Mouse (Mus musculus) adrenal gland, postnatal 25 days (tissue): ENCODE measurements around the gene Gnat2. TPM values are rescaled to one million over a fixed set of nuclear protein-coding genes. Genes with fewer than 3 reads are reported as not detected.

Experiments used
- DNase-seq: peaks from one replicate; pipeline ENCODE4 v3.0.0; 2021; ENCODE audit warnings: mixed read lengths
- total RNA-seq: library from RNA; stranded (reverse); gene quantifications from 2 replicates; pipeline ENCODE4 v1.2.3, GENCODE M21; 2021

Gnat2 gene
- total RNA-seq, 1 experiment from 2014 or later = 13.2 TPM

GRCm38 (mm10) chr3:108121101-108121500, 28.5 kb downstream of the Gnat2 start:
- DNase-seq = no peak

- DNase-seq = no peak
These were observed 30.7 kb downstream of the Gnat2 start for GRCm38 (mm10) chr3:108123242-108123641.

- DNase-seq = no peak
These were observed 31.5 kb downstream of the Gnat2 start for GRCm38 (mm10) chr3:108124131-108124530.

DNA sequence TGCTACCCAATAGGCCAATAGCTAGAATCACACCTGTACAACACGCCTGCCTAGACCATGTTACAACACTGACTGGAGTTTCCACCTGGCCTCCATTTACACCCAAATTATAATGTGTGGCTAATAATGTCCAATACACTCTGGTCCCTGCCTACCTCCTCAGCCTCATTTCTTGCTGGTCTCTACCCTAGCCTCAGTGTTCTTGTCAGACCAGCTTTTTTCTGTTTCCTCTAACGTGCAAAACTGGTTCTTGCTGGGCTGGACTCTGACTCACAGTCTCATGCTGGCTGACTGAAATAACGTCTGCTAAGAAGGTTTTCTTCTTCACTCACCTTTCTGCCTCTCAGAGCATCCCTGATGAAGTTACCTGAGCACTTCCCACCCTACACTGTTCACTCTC, 33.7 kb downstream of the Gnat2 start:
- no peak for DNase-seq

DNA sequence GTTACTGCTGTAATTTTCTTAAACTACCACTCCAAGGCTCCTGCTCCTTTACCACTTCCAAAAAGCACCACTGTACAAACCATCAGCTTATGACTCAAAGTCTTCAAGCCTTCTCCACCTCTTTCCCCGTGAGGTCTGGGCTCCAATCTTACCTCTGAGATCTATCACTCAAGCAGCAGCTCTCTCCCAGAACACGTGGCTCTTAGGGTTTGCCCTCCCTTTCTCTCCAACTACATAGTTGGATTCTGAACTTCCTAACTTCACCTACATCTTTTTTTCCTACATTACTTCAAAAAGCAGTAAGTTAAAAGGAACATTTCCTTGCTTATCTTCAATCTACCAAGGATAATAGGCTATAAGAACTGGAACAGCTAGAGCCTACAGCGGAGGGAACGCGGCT, 35.9 kb downstream of the Gnat2 start:
- no peak for DNase-seq

DNA sequence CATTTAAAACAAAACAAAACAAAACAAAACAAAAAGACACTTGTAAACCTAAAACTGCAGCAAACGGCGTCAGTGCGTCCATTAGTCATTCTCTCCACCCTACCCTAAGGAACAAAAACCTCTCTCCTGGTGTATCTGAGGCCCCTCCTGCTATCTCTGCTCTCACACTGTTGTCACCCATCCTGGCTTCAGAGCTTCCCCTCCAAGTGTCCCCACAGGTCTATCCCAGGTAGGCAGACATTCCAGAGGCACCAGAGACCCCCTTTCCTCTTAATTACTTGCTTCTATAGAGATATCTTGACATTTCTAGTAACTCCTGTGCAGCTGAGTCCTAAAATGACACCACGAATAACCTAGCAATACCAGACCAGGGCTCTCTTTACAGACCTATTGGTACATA, 36.8 kb downstream of the Gnat2 start:
- DNase-seq = no peak

DNA sequence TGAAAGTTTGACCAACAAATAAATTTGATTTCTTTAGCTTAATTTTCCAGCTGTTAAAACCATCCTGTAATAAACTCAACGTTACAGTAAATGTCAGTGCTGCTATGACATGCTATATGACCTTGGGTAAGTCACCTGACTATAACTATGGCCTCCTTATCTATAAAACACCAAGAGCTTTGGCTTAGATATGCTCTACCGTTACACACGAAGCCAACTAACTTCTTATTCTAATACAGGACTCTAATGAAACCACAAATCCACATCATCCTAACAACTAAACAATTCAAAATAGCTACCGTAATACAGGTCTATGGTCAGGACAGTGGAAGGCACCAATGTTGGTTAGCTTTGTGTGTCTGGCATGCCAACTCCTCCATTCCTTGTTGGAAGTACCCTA, 37.2 kb downstream of the Gnat2 start:
- DNase-seq = no peak

DNA sequence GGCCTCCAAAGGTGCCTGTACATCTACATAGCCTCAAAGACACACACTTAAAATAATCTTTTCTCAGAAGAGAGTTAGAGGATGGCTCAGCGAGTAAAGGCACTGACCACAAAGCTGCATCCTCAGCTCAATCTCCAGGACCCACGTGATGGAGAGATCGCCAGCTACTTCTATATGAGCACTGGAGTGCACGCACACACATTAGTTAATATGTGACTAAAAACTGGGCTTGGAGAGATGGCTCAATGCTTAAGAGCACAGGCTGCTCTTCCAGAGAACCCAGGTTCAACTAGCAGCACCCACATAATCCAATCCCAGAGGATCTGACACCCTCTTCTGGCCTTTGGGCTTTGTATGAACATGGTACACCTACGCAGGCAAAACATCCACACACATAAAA, 38.6 kb downstream of the Gnat2 start:
- DNase-seq = no peak

- no peak for DNase-seq
These were observed 39.2 kb downstream of the Gnat2 start for GRCm38 (mm10) chr3:108131821-108132220.

- DNase-seq = no peak
These were observed 39.9 kb downstream of the Gnat2 start for GRCm38 (mm10) chr3:108132484-108132883.

GRCm38 (mm10) chr3:108134701-108135100, 42.1 kb downstream of the Gnat2 start:
- peak; percentile 31 for DNase-seq

DNA sequence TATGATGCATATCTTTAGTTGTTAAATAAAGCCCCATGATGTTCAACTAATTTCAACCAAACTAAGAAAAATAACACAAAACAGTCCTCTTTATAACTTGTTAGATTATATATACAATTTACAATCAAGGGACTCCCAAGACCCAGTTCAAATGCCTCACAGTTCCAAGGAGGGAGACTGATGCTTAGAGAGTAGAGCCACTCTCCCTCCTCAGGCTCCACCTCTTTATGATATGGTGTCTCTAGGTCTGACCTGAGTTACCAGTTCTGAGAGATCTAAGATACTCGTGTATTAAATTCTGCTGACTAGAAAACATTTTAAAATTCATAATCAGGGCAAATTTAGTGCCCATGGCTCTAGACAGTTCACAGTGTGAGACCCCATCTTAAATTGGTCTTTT, 46.5 kb downstream of the Gnat2 start:
- DNase-seq = no peak

- no peak for DNase-seq
These were observed 48.2 kb downstream of the Gnat2 start for GRCm38 (mm10) chr3:108140786-108141185.

- DNase-seq = peak; percentile 90
These were observed 53.2 kb downstream of the Gnat2 start, which contains the start of gene Gnai3 for GRCm38 (mm10) chr3:108145534-108146445. TSS of gene Gnai3 (minus strand) at chr3:108146146.

- no peak for DNase-seq
These were observed 54.1 kb downstream of the Gnat2 start for GRCm38 (mm10) chr3:108146671-108147070.

- peak; percentile 86 for DNase-seq
These were observed 55.0 kb downstream of the Gnat2 start for GRCm38 (mm10) chr3:108147386-108148235.

Other genes starting within 250 kb of the Gnat2 start
- gene Eps8l3, start 215.6 kb upstream of the Gnat2 start, total RNA-seq = not detected in 2 replicates
- gene Gstm5, start 197.0 kb upstream of the Gnat2 start, total RNA-seq = 25.8 and 27.8 TPM in 2 replicates
- 152 and 157 TPM in 2 replicates for gene Gstm7, start 161.0 kb upstream of the Gnat2 start, total RNA-seq
- 5.9 and 7.1 TPM in 2 replicates for gene Gstm6, start 149.0 kb upstream of the Gnat2 start, total RNA-seq
- gene Gstm3, start 123.5 kb upstream of the Gnat2 start, total RNA-seq = not detected in 2 replicates
- 131 and 136 TPM in 2 replicates for gene Gstm2, start 106.3 kb upstream of the Gnat2 start, total RNA-seq
- gene Gstm1, start 74.8 kb upstream of the Gnat2 start, total RNA-seq = 277 and 344 TPM in 2 replicates
- 13.2 and 17.1 TPM in 2 replicates for gene Gstm4, start 47.9 kb upstream of the Gnat2 start, total RNA-seq
- 178 and 283 TPM in 2 replicates for gene Ampd2, start 6.1 kb upstream of the Gnat2 start, total RNA-seq
- gene Gnai3, start 53.4 kb downstream of the Gnat2 start, total RNA-seq = 136 and 143 TPM in 2 replicates
- gene Gpr61, start 62.1 kb downstream of the Gnat2 start, total RNA-seq = 0.49 TPM in 1 of 2 replicates, not detected in the other
- 21.0 and 24.7 TPM in 2 replicates for gene Amigo1, start 93.5 kb downstream of the Gnat2 start, total RNA-seq
- gene Cyb561d1, start 108.4 kb downstream of the Gnat2 start, total RNA-seq = 8.7 and 12.1 TPM in 2 replicates
- 12.8 and 15.1 TPM in 2 replicates for gene Atxn7l2, start 118.1 kb downstream of the Gnat2 start, total RNA-seq
- 0.15 and 0.38 TPM in 2 replicates for gene Sypl2, start 133.9 kb downstream of the Gnat2 start, total RNA-seq
- 74.3 and 95.5 TPM in 2 replicates for gene Psma5, start 164.1 kb downstream of the Gnat2 start, total RNA-seq
- gene Sort1, start 191.3 kb downstream of the Gnat2 start, total RNA-seq = 27.7 and 28.6 TPM in 2 replicates